Mouse (Mus musculus) myocyte (in vitro differentiated cells): ENCODE results near the gene Disp3.

ENCODE experiments used
- POLR2A ChIP-seq: IDR thresholded peaks from one replicate; pipeline ENCODE4 v1.6.1; 2011; ENCODE audit warnings: low read depth, mild to moderate bottlenecking, control low read depth, moderate library complexity; ENCODE audit not compliant: insufficient read length
- USF1 ChIP-seq: IDR thresholded peaks from one replicate; pipeline ENCODE4 v1.6.1; 2011; ENCODE audit warnings: low read depth, mild to moderate bottlenecking, control low read depth, moderate library complexity

DNA sequence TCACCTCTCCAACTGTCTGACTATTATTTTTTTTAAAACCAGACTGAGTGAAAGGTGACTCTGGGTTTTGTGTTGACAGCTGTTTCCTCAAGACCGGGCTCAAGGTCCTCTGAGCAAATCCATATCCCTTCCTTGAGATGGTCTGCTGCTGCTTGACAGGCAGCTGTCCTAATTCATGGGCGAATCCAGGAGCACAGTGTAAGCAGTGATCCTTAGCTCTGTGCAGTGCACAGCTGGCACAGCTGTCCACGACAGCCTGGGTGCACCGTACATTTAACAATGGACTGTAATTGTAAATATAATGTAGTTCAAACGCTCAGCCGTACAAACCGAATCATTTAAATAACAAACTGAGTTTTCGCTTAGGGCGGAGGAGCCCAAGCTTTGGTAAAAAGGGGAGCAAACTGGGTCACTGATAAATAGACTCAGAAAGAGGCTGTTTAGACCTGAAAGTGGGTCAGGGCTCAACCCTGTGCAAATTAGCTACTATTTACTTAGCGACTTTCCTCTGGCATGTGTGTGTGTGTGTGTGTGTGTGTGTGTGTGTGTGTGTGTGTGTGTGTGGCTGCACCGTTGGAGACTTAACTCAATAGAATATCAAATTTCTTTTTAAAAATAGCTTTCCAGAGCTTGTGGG, 72.4 kb downstream of the Disp3 start:
- no peak for TF ChIP-seq POLR2A
- TF ChIP-seq USF1 = no peak
